Mouse (Mus musculus): ENCODE measurements around the gene Olfm2.
A peak's percentile ranks its signal among the peaks of the same experiment; 100 is the strongest.
"Not testable (repeated sequence)": the region's sequence is repeated elsewhere in the genome, so short reads cannot be mapped to it uniquely, and the experiment has no call there.

Olfm2 gene

DNA sequence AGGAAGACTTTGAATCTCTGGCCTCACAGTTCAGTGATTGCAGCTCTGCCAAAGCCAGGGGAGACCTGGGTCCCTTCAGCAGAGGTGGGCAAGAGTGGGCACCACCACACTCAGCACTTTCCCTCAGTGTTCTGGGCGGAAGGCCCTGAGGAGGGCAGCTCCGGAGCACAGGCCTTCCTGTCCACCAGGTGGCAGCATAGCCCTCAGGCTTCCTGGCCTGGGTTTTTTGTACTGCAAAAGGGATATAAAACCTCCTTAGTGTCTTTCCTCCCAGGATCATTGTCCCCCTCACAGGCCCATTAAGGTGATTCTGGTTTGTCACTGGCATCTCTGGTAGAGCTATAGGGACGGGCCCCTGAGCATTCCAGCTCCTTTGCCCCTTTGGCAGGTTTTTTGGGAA, 83.8 kb downstream of the Olfm2 start:
- DNase-seq (ENCODE audit: inconsistent age in 2 of 2, low spot score in 1 of 2) = peak; percentile 54 to 83

DNA sequence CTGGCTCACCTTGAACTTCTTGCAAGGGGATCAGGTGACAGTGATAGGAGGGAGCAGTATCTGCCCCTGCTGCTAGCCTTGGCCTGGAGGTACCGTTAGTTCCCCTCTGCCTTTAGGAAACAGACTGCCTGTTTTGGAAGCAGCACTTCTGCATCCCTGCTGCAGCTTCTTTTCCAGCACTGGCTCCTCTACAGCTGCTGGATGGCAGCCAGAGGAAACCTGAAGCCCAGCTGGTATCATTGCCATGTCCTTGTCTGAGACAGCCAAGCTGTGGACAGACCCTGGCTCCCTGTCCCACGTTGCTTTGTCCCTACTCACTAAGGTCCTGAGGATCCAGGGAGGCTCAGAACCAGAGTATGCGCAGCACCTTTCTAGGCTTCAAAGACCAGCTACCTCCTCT, 88.6 kb downstream of the Olfm2 start:
- DNase-seq (ENCODE audit: inconsistent age in 2 of 2, low spot score in 1 of 2) = peak; percentile 73 to 86

DNA sequence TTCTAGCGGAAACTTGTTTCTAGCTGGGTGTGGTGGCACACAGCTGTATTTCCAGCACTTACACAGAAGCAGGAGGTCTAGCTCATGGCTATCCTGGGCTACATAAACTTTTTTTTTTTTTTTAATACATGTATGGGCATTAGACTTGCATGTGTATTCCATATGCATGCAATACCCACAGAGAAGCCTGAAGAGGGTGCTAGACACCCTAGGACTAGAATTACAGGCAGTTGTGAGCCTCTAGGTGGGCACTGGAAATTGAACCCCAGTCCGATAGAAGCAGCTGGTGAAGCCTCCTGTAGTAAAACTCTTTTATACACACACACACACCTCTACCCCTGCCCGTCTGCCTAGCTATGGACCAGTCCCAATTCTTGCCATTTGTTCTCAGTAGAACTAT, 92.3 kb downstream of the Olfm2 start:
- DNase-seq (ENCODE audit: inconsistent age in 2 of 2, low spot score in 1 of 2) = no peak

DNA sequence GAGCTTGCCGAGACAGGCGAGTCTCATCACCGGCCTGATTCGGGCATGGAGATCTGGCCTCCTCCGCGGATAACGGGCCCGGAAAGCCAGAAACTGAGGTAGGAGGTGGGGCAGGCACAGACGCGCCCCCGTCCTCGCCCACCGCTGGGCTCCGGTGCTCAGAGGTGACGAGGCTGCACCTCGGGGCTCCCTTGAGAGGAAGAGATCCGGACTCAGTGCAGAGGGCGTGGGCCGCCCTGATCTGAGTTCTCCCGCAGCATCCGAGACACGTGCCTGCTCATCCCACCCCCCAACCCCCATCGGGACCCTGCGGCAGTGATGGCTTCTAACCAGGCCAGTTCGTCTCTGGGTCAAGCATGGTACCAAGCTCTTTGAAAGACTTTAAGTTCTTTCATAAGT, 93.9 kb downstream of the Olfm2 start:
- DNase-seq (ENCODE audit: inconsistent age in 2 of 2, low spot score in 1 of 2) = no peak

DNA sequence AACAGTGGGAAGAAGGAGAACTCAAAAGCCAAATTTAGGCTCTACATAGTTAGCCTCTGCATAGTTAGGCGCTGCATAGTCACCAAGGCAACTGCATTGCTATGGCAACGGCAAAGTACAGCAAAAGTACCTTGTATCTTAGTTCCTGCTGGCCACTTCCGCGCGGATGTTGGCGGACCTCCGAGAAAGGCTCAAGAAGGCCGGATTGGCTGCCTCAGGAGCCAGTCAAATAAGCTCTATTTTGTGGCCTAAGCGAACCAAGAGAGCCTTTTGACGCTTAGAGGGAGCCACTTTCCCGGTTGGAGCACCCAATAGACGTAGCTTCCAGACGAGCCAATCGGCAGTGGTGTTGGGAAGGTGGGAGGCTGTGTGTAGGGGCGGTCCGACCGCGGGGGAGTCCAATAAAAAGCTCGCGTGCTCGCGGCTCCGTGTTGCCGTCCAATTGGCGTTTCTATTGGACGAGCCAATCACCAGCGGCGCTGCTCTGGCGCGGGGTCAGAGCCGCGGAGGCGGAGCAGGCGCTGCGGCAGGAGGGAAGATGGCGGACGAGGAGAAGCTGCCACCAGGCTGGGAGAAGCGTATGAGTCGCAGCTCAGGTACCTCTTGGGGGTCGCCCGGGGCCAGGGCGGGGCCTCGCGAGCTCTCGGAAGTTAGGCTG, 94.4 kb downstream of the Olfm2 start, which contains the start of gene Pin1:
Gene Pin1 (plus strand): TSS at position 494 of the 658 bp plus-strand sequence.
- DNase-seq (ENCODE audit: inconsistent age in 2 of 2, low spot score in 1 of 2) = peak; percentile 99

DNA sequence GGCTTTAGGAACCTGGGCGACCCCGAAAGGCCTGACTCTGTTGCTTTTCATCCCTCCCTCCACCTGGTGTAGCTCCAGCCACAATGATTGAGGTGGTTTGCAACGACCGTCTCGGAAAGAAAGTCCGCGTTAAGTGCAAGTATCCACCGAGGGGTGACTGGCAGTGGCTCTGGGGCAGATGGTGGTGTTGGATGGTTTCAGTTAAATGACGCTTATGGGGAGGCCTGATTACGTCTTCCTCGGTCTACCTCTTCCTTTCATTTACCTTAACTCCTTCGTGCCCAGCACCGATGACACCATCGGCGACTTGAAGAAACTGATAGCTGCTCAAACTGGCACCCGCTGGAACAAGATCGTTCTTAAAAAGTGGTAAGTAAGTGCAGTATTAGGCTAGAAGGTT, 101.0 kb downstream of the Olfm2 start:
- DNase-seq (ENCODE audit: inconsistent age in 2 of 2, low spot score in 1 of 2) = no peak

DNA sequence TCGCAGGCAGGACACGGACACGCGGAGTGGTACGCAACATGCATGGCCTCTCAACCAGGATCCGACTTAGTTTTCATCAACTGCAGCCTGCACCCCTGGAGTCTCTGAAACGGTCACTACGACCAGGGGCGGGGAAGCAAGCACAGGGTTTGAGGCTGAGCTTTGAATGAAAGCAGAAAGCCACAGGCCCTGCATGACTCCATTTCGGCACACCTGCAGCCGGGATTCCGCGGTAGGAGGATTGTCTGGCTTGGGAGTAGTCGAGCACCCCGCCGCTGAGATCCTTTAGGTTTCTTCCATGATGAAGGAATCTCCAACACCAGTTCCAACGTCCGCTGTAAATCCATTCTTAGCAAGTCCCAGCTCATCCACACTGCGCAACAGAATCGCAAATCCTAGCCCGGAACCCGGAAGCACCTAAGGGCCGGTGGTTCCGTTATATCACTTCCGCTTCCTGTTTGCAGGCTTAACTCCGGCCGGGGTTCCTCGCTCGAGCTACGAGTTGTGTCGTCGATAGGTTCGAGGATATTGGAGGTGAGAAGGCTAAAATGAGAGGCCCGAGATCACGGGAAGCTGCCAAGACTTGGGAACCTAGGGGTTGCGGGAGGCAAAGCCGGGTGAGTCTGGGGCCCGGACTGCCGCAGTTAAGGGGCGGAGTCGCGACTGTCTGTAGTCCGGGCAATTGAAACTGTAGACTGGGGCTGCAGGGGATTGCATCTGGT, 101.6 kb downstream of the Olfm2 start, which contains the start of gene Fbxl12:
Gene Fbxl12 (minus strand): TSS at position 408 of the 722 bp plus-strand sequence.
- peak; percentile 86 to 95 for DNase-seq (ENCODE audit: inconsistent age in 2 of 2, low spot score in 1 of 2)

DNA sequence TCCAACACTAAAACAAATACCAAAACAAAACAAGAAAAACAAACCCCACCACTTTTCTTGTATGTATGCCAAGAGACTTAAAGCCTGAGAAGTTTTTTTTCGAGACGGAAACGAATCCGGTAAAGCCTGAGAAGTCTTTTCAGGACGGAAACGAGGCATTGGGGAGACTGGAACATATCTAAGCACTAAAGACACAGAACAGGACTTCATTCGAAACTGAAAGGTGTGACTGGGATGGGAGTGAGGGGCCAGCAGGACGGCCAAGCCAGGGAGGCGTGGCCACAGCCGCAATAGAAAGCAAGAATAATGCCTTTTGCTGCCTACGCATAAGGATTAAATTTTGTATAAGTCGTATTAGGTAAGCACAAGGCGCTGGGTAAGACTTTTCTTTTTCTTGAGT, 102.4 kb downstream of the Olfm2 start:
- peak in 1 of 2 experiments; percentile 62 for DNase-seq (ENCODE audit: inconsistent age in 2 of 2, low spot score in 1 of 2)

DNA sequence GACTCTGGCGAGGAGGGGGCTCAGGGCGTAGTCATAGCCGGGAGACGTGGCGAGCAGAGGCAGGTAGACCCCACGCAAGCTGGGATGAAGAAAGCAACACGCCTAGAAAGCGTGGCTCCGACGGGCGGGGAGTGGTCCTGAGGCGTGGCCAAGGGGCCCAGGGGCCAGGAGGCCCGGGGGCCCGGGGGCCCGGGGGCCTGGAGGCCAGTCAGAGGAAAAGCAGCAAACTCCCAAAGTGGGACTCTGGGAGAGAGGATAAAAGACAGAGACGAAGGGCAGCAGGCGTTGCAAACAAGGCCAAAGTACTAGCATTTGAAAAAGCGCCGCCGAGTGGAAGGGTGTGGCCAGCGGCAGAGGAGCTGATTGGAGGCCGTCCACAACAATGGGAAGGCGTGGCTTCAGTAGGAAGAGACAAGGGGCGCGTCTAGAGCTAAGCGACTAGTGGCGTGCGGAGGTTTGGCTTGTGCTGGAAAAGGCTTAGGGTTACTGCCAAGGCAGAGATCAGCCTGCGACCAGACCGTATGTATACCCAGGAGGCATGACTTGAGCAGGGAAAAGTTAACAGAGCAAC, 103.2 kb downstream of the Olfm2 start:
- DNase-seq (ENCODE audit: inconsistent age in 2 of 2, low spot score in 1 of 2) = peak; percentile 88 to 95

DNA sequence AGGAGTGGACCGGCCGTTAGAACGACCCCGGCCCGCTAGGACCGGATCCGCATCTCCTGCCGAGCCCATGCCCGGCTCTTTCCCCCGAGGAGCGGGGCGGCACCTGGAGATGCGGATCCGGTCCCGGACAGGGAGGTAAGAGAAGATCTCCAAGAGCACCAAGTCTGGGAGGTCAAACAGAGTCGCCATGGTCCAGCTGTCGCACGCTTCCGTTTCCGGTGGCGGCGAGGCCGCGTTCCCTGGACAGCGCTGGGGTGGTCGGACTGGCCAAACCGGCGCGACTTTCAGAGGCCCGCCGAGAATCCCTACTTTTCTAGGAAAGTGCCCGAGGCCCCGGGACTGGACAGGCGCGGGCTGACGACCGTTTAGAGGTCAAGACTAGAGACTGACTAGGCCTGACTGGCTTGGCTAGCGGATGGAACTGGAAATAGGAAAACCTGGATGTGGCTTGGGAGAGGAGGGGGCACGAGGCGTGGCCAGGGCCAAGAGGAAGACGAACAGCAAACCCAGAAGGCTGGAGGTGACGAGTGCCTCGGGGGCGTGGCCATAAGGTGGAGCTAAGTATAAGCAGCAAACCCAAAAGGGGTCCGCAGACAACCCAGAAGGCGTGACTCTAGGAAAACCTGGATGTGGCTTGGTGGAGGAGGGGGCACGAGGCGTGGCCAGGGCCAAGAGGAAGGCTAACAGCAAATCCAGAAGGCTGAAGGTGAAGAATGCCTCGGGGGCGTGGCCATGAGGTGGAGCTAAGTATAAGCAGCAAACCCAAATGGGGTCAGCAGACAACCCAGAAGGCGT, 103.9 kb downstream of the Olfm2 start, which contains the start of gene Ubl5:
Gene Ubl5 (plus strand): TSS at position 778 of the 795 bp plus-strand sequence.
- peak; percentile 68 to 81 for DNase-seq (ENCODE audit: inconsistent age in 2 of 2, low spot score in 1 of 2)

DNA sequence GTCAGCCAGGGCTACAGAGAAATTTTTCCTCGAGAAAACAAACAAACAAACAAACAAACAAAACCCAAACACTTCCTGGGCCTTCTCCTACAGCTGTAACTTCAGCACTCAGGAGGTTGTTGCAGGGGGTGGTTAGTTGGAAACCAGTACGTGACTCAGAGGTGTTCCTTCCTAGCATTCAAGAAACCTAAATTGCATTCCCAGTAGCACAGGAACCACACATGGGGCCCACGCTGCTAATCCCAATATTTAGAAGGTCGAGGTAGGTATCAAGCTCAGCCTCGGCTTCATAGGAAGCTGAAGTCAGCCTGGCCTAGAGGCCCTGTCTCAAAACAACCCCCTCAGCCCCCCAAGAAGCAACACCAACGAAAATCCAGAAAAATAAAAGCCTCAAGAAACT, 104.6 kb downstream of the Olfm2 start:
- peak in 1 of 2 experiments; percentile 35 for DNase-seq (ENCODE audit: inconsistent age in 2 of 2, low spot score in 1 of 2)

DNA sequence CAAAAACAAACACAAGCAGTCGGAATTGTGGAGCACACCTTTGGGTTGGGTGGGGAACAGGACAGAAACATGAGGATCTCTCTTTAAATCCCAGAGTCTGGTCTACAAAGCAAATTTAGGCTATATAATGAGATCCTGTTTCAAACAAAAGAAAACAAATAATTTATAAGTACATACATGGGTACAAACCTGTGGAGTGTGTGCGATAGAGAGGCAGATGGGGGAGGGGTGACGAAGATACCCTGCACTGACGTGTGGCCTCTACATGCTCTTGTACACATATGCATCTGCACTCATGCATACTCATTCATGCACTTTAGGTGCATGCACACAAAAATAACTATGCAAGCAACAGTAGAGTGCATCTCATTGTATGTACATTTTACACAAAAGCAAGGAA, 106.7 kb downstream of the Olfm2 start:
- no peak for DNase-seq (ENCODE audit: inconsistent age in 2 of 2, low spot score in 1 of 2)

DNA sequence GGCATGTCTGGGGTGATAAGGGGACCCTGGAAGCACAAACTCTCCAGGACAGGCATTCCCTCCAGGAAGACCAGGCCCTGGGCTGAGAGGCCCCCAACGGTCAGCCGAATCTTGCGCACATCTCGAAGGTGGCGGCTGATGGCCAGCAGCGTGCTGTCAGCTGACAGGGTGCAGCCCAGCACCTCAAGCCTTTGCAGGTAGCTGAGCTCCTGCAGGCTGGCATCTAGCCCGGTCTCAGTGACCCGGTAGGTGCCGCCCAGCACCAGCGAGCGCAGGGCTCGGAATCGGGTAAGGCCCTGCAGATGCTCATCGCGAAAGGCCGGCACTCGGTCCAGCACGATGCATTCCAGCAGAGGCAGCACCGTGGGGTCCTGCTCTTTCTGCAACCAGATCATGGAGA, 107.6 kb downstream of the Olfm2 start:
- DNase-seq (ENCODE audit: inconsistent age in 2 of 2, low spot score in 1 of 2) = peak in 1 of 2 experiments; percentile 25

DNA sequence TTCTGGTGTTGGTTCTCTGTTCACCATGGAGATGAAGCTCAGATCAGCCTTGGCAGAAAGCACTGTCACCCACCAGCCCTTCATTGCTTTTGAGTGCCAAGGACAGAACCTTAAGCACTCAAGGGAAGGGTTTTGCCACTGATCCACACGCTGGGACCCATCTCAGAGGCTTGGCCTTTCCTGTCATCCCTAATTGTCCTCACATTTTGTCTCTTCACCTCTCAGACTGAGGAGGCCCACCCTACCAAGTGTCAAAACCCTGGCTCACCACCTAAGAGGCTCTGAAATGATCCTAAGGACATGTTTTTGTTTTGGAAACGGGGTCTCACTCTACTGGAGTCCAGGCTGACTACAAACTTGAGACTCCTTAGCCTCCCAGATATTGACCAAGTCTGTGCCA, 109.4 kb downstream of the Olfm2 start:
- DNase-seq (ENCODE audit: inconsistent age in 2 of 2, low spot score in 1 of 2) = no peak

DNA sequence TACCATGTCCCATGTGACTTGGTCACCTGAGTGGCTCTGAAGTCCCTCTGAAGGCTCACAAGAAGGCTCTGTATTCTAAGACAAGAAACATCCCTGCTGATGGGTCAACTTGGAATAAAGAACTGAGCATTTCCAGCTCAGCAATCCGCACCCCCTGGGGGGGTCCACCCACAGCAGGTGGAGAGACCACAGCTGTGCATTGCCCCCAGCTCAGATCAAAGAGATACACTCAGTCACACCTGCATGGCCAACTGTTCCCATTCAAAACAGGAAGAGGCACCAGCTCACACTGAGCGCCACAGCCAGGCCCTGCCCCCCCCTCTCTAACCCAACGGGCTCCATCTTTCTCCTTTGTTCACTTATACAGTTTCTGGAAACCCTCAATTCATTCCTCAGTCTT, 109.9 kb downstream of the Olfm2 start:
- no peak for DNase-seq (ENCODE audit: inconsistent age in 2 of 2, low spot score in 1 of 2)

DNA sequence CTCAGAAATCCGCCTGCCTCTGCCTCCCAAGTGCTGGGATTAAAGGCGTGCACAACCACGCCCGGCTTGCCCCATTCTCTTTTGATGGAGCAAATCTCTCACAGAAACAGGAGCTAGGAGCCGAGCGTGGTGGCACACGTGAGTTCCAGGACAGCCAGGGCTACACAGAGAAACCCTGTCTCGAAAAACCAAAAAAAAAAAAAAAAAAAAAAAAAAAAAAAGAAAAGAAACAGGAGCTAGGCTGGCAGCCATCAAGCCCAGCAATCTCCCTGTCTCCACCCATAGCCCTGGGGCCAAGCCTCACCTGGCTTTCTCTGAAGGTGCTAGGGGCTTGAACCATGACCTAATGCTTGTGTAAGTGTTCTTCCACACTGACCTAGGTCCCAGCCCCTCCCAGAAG, 110.5 kb downstream of the Olfm2 start:
- DNase-seq (ENCODE audit: inconsistent age in 2 of 2, low spot score in 1 of 2) = not testable (repeated sequence)

DNA sequence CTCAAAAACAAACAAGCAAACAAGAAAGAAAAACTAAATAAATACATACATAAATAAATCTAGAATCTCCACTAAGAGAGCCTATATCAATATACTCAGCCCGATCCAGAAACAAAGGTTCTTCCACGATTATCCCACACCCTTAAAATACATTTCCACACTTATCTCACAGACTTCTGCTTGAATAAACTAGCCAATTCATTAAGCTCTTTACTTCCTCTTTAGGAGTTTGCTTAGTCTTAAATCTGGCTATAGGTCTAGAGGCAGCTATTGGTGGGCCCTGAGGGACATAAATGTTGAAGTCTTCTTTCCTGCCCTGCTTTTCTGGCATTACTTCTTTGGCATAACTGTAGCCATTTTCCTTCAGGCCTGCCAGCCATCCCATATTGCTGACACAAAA, 114.8 kb downstream of the Olfm2 start:
- no peak for DNase-seq (ENCODE audit: inconsistent age in 2 of 2, low spot score in 1 of 2)

Data from adrenal gland, adult (tissue).